Mouse (Mus musculus): ENCODE measurements around the gene Acsm4.
"Not testable (repeated sequence)": the region's sequence is repeated elsewhere in the genome, so short reads cannot be mapped to it uniquely, and the experiment has no call there.

Gene Acsm4

DNA sequence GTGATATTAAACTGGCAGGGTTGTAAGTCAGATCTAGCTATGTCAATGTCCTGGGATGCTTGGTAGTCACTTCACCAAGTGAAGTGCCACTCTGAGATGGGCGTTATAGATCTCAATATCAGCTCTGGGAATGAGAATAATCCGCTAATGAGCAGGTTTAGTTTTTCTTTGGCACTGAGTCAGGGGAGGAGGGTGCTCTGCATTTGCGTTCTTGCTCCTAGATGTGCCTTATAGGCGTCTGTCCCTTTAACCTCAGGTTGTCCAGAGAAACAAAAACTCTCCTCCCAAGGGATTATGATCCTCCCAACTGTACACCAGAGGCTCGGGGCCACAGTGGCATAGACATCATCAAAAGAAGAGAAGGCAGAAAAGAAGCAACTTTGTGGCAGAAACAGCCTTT is at the start of gene Acsm4:
Gene Acsm4, plus strand, starts transcription at position 301 of the 400 bp plus-strand sequence.
- no peak for DNase-seq (ENCODE audit: low spot score in 2 of 2)

DNA sequence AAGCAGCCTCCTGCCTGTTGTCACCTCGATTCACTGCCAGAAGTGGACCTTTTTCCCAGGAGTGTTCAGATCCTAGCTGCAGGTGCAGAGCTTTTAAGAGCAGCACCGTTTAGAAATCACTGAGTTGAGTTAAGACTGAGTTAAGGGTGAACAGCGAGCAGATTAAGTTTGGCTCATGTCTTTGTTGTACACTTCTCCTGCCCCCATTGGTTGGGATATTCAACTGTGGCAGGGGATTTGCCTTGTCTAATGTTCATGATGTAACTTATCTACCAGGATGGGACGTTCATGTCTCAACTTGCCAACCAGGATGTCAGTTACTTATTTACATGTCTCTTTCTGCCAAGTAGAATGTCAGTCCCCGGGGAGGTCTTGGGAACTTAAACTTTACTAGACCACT is 47.5 kb upstream of the Acsm4 start:
- DNase-seq (ENCODE audit: low spot score in 2 of 2): no peak

DNA sequence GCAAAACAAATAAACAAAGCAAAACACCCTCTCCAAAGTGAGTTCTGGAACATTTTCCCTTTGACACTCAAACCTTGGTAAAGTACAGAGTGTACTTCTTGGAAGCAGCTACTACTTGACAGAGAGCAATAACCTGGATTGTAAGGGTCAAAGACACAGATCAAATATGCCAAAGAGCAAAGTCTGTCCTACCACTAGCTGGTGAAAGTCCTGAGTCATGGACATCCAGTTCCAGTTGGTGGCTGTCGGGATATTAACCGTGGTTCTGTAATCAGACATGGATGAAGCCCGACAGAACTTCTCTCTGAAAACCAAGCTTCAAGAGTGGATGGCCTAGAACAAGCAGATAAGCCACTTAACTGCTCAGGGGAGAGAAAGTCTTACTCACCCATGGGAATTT is 21.9 kb upstream of the Acsm4 start:
- DNase-seq (ENCODE audit: low spot score in 2 of 2): no peak

DNA sequence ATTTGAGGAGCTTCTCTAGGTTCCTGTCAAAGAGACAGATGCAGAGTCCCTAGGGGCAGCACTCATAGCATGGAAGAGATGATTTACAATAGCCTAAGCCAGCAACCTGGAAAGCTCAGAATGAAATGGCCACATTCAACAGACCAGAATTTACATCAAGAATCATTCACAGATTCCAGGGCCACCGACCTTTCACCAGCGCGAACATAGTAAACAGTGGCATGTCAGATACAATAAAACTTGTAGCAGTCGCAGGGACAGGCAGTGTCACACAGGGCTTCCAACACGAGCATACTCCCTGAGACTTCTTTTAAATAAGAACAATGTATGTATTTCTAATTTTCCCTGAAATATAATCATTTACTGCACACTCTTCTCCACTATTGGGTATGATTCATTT is 19.4 kb upstream of the Acsm4 start:
- no peak for DNase-seq (ENCODE audit: low spot score in 2 of 2)

DNA sequence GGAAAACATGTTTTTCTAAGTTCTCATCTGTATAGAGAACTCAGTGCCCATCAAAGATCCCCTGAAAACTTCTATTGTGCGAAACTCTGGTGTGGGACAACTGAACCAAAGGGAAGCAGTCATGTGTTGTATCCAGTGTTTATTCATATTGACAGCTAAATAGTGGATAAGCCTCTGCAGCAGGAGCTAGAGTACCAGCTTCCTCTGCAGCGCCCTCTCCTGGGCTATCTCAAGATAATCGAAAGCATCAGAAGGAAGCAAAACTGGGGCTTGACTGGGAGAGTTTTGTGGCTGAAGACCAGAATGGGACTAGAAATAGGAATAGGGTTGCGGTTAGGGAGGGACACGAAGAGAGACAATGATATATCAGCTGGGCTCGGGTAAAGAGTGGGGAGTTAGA is 18.9 kb upstream of the Acsm4 start:
- DNase-seq (ENCODE audit: low spot score in 2 of 2): no peak

DNA sequence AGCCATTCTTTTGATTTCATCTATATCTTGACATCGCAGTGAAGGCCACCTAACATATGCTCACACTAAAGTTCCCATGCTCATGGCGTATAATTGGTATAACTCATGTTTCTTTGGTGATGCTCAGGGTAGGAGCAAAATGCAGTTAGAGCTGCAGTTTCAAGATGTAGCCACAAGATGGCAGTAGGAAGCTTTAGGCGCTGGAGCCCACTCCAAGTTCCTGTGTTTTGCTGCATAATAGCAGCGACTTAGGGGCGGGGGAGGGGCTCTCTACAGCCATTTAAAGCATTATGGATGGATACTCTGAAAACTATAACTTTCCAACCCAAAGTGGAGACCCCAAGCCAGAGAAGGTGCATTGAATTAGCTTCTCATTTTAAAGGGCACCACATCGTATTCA is 16.4 kb upstream of the Acsm4 start:
- peak in 1 of 2 experiments; percentile 27 for DNase-seq (ENCODE audit: low spot score in 2 of 2)

DNA sequence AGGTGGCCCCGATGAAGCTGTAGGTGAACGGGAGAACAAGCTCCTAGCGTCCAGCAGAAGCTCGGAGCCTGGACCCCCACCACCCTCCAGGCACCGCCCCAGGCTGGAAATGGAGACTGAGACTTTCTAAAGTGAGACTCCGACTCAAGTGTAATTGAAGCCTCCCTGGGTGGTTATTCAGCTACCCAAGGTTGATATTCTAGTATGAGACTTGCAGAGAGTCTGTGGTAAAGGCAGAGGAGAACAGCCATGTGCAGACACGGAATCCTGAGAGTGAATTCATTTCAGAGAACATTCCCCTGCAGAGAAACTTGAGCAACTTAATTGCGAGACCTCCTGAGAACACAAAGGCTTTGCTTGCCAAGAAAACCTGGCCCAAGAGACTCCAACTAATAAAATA is 9.7 kb upstream of the Acsm4 start:
- no peak for DNase-seq (ENCODE audit: low spot score in 2 of 2)

DNA sequence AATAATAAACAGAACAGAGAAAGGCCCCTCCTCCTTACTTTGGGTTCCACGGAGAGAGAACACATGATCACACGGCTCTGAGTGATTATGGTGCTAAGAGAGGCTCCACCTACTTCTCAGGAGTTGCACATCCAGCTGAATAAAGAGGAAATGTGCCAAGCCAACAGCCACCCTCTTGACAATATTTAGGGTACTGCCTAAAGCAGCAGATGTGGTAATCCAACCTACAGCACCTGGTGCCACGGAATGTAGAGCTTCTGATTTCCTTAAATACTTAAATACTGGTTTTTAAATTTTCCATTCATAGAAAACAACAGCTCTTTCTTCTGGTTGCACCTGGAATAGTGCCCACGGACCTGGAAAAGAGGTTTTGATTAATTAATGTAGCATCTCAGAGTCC is 7.1 kb upstream of the Acsm4 start:
- no peak for DNase-seq (ENCODE audit: low spot score in 2 of 2)

DNA sequence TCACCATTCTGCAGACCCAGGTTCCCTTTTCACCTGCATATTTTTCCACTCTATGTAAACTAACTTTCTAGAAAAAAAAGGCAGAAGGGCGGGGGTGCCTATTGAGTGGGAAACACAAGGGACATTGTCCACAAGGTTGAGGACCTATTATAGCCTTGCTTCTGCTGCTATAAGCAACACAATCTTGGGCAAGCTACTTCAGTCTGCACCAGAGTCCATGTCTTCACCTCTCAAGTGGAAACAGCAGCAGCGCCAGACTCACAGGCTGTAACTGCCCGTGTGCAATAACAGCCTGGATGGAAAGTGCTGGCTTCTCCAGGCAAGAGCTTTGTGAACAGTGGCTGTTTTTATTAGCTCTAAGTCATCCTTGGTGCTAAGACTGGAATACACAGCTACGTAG is 2.5 kb downstream of the Acsm4 start:
- DNase-seq (ENCODE audit: low spot score in 2 of 2): no peak

DNA sequence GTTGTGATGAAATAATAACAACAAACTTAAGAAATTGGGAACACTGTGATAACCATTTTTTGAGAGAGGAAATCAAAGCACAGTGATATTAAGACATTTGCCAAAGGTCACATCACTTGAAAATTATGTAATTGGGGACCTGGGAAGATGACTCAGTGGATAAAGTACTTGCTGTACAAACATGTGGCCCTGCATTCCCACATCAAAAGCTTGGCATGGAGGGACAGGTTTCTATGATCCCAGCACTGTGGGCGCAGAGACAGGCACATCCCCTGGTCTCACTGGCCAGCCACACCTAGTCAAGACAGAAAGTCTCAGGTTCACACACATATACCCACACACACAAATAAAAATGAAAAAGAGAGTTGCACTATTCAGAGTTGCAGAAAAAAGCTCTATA is 5.1 kb downstream of the Acsm4 start:
- DNase-seq (ENCODE audit: low spot score in 2 of 2): no peak

DNA sequence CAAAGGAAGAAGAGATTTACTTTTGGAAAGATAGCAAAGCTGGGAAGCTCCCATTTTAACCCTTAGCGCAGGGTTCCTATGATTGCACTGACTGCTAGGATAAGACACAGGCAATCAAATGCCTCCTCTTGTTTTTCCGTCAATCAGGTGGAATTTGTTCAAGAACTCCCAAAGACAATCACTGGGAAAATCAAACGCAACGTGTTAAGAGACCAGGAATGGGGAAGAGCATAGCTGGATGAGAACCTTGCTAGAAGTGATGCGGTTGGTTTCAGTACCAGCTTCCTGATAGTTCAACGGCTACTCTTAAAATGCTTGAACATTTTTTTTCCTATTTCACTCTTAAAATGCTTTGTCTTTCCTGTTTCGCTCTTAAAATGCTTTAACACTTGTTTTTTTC is 24.3 kb downstream of the Acsm4 start:
- DNase-seq (ENCODE audit: low spot score in 2 of 2): no peak

DNA sequence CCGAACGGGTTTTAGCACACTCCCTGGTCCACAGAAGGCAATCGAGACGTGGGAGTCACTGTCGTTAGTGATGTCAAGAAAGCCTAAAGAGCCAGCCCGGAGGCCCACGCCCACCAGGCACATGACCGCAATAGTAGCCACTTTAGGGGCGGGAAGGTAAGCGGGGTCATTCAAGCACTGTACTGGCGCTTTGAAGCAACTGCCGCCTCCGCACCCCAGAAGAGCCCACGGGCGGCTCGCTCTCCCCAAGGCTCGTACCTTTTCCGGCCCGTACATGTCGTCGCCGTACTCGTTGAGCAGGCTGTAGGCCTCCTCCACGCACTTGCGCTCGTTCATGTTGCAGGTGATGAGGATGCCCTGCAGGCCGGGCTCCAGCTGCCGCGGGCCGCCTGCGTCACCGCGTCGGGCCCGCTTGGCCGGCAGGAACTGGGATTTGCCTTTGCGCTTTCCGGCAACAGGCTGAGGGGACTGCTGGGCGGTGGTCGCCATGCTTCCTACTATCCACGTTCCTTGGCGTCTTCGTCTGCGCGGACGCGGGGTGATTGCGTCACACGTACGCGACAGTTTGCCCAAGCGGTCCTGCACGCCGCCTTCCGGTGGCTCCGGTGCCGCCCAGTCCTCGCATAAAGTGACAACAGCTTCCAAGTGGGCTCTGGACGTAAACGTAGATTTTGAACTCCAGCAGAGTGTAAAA is 30.6 kb downstream of the Acsm4 start, which contains the start of gene Thumpd1:
Gene Thumpd1, minus strand, starts transcription at position 546 of the 694 bp plus-strand sequence.
- peak; percentile 85 to 92 for DNase-seq (ENCODE audit: low spot score in 2 of 2)

DNA sequence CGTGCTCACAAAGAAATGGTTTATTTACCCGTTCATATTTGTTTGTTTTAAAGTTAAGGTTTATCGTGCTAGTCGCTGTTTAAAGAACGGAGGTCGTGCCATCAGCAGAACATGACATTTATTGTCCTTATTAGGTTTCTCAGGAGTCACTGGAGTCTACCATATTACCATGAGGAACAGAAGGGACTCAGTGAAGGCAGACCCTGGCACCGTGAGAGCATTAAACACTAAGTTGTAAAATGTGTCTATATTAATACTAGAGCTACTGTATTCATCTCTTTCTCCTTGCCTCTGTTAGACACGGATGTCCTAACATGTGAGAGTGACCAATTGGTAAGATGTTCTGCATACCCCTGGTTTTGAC is 31.1 kb downstream of the Acsm4 start:
- no peak for DNase-seq (ENCODE audit: low spot score in 2 of 2)

DNA sequence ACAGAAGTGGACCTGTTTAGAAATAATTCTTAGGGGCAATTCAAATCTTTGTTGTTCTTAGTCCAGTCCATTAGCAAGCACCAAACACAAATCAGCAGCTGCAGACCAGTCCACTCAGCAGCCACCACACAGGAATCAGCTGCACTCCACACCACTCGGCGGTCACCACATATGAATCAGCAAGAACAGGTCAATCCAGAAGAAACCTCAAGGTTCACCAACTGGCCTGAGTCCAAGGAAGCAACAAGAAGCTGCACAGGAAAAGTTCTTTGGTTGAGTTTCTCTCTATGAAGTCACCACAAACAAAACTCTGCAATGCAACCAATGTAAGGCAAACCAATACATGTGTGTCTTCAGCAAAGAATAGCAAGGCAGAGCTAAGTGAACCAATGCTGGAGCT is 37.8 kb downstream of the Acsm4 start:
- DNase-seq (ENCODE audit: low spot score in 2 of 2): no peak

DNA sequence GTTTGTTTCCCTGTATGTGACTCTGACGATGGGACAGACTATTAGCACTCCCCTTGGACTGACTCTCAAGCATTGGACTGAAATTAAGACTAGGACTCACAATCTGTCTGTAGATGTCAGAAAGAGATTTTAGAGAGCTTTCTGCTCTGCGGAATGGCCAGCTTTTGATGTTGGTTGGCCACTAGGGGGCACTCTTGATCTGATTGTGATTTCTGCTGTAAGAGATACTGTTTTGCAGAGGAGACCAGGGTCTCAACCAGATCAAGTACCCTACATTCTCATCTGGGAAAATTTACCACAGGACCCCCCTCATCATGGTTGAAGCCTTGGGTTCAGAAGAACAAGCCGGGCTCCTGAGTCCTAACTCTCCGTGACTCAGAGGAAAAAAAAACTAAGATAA is 41.4 kb downstream of the Acsm4 start:
- DNase-seq (ENCODE audit: low spot score in 2 of 2): peak in 1 of 2 experiments; percentile 28

DNA sequence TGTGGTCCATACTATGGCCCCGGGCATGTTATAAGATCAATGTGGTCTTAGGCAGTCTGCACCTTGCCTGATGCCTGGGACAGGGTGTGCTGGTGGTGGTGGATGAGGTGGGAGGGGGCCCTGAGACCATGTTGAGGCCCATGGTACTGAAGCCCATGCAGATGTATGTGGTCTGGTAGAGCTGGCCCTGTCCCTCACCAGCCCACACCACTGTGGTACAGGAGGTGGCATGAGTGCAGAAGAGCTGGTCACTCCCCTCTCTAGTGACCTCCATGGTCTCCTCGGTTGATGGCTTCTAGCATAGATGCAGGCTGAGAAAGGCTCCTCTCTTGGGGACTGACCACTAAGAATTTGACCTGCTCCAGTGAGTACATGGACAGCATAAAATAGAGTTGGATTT is 49.1 kb downstream of the Acsm4 start:
- no peak for DNase-seq (ENCODE audit: low spot score in 2 of 2)

DNA sequence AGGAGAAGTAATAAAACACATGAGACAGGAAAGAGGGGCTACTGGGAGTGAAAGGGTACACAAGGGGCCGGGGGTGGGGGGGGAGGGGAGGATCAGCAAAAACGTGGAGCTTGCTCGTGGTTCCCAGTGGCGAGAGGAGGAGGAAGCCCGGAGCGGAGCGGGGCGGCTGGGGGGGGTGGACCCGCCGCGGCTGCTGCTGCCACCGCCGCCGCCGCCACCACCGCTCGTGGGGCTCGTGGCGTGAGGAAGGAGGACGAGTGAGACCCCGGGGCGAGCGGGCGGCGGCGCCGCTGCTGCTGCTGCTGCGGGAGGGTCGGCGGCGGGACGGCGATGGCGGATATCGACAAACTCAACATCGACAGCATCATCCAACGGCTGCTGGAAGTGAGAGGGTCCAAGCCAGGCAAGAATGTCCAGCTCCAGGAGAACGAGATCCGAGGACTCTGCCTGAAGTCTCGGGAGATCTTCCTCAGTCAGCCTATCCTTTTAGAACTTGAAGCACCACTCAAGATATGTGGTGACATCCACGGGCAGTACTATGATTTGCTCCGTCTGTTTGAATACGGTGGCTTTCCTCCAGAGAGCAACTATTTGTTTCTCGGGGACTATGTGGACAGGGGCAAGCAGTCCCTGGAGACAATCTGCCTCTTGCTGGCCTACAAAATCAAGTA is 50.1 kb downstream of the Acsm4 start:
- not testable (repeated sequence) for DNase-seq (ENCODE audit: low spot score in 2 of 2)

DNA sequence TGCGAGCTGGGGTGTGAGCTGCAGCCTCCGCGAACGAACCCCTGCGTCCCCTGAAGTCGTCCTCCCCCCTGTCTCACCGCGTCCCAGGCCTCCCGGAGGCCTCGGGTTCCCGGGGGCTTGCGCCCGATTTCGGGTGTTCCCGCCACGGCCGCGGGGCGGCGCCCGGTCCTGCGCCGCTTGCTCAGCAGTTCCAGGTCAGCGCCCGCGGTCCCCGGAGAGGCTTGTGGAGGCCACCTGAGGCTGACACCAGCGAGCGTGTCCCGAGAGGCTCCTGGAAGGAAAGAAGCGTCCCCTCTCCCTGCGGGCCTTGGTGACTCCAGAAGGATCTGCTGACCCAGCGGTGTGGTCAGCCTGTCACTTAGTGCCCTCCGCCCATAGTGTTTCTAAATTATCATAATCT is 54.5 kb downstream of the Acsm4 start:
- DNase-seq (ENCODE audit: low spot score in 2 of 2): peak in 1 of 2 experiments; percentile 11

DNA sequence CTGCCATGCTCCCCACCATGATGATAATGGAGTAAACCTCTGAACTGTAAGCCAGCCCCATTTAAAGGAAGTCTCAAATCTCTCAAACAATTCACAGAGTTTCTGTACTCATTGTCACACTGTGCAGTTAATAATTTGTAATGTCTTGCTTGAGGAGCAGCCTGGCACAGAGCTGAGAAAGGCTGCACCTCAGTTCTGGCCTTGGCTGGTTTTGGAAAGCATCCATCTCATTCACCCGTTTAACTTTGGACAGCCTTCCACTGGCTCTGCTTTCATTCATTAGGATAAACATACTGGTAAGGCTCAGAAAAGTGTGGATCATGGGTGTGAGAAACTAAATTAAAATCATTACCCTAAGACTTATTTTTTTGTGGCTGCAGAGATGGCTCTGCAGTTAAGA is 56.0 kb downstream of the Acsm4 start:
- no peak for DNase-seq (ENCODE audit: low spot score in 2 of 2)

DNA sequence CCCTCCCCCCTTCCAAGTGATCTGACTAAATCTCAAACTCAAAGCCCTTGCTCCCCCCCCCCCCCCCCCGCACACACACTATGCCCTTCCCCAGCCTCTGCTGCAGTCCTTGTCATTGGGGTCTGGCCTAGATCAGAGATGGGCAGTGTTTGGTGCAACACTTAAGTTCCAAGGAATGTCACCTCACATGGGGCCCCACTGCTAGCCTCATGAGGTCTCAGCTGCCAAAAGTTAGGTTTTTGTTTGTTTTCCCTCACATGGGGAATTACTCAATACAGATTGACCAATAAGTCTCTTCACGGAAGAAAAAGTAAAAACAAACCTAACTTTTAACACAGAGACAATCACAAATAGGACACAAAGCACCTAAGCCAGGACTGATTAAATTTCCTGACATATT is 58.9 kb downstream of the Acsm4 start:
- DNase-seq (ENCODE audit: low spot score in 2 of 2): no peak

DNA sequence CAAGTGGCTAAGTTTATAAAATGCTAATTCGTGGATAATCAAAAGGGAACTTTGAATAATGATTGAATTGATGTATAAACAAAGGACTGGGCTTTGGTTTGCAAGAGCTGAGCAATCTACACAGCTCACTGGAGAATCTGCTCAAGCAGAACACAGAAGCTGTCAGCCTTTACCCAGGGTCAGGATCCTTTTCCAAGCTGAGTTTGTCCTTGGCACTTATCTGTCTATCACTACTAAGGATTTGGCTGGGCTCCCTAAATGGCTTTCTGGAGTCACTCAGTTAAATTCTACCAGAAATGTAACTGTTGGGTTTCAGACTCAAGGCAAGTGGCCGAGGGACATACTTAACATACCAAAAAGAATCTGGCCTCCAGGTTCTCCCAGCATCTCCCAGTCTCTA is 60.1 kb downstream of the Acsm4 start:
- no peak for DNase-seq (ENCODE audit: low spot score in 2 of 2)

DNA sequence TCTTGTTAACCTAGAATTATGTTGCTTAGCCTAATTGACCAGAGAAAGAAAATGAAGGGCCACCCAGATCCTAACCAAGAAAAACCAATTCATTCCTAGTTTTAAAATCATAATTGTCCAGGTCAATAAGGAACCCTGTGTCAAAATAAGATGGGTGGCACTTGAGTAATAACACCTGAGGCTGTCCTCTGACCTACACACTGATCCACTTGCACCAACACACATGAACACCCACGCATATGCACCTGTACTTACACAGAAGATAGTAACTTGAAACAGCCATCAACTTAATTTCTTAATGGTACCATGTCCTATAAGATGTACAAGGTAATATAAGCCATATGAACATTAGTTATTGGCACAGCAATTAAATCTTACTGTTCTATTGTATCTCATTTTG is 63.9 kb downstream of the Acsm4 start:
- no peak for DNase-seq (ENCODE audit: low spot score in 2 of 2)

DNA sequence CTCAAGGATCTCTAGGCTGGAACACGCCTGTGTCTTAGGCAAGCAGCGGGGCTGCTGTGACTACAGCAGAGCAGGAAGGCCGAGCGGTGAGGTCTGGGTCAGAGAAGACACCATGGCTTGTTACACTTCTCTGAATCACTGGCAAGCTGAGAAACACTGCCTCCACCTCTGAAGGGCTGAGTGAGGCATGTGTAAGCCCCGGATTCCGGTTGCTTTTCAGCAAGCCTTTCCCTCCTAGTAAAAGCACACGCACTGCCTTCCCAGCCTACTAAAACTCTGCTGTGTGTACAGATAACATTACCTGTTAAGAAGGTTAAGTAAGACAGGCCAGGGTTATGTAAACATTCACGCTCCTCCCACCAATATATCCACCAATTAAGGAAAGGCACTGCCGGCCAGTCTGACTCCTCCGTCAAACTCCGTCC is 70.7 kb downstream of the Acsm4 start, which contains the start of gene Acsm3:
Gene Acsm3, plus strand, starts transcription at position 397 of the 425 bp plus-strand sequence.
- DNase-seq (ENCODE audit: low spot score in 2 of 2): no peak

Data from thymus, postnatal 10 days (tissue).